Mouse (Mus musculus) adrenal gland, adult (tissue): ENCODE data around the gene Zscan4e.
"Not testable (repeated sequence)": the region's sequence is repeated elsewhere in the genome, so short reads cannot be mapped to it uniquely, and the experiment has no call there.

Experiments
- DNase-seq, 2 experiments: peaks; one replicate each; pipeline ENCODE4 v3.0.0; 2022 to 2023; ENCODE audit warnings: low spot score in 1 of 2; ENCODE audit not compliant: inconsistent age in 2 of 2

Zscan4e gene

DNA sequence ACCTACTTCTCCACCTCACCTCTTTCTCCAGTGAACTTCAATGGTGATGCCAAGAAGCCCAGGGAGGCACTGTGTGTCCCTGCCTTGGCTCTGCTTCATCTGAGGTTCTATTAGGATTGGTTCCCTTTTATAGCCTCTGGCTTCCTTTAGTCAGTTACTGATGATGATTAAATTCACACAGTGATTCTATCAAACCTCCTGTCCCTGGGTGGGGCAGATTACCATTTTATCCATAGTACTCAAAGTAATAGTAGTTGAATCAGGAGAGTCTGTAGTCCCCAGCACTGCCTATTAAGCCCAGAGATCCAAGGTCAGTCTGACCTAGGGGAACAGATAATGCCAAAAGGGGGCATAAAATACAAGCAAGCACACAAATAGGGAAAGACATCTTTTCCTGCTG lies at the start of gene Zscan4e:
Gene Zscan4e (minus strand): TSS at position 101 of the 400 bp plus-strand sequence.
- DNase-seq, result not testable (repeated sequence)
